Mouse (Mus musculus): ENCODE measurements at regions not wholly inside any gene's neighbourhood (a gene's known extent, or its start where the extent isn't known, plus 50 kb on each side); places are given as distances from the start of the nearest gene placed in this dataset.

DNA sequence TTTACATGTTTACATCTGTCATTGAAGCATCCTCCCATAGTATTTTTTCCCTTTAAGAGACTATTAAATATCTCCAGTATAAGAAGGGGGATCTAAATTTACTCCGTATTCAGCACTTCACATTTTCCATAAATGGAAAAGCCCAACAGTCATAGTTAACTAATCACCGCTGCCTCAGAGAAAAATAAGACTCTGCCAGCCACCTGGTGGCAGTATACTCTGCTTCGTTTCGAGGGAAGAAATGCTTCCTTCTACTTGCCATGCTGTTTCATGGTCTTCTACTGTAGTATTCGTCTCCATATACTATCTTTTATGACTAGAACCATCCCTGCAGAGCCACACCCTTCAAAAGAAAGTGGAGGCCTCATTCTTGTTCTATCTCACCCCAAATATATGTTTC, 52.0 kb upstream of the Tro start:
- DNase-seq (ENCODE audit: low spot score in 2 of 2), result peak; percentile 1 to 7
